Mouse (Mus musculus) heart, postnatal 14 days (tissue): ENCODE measurements around the gene Sema3g. TPM values are rescaled to one million over a fixed set of nuclear protein-coding genes. Genes with fewer than 3 reads are reported as not detected.

ENCODE experiments used
- DNase-seq, 2 experiments: peaks; one replicate each; pipeline ENCODE4 v3.0.0; 2021 to 2022
- intact Hi-C: fragments of 180-260 bp; cut with DNase I; formaldehyde crosslinking; loops from one replicate; pipeline ENCODE4 v1.15.1; 2025
- total RNA-seq, 2 experiments: library from RNA; stranded (reverse); gene quantifications; 2 replicates each; pipeline ENCODE4 v1.2.3; 2021

The Sema3g gene
- total RNA-seq, 2 experiments from 2014 or later = 17.4 to 22.2 TPM

DNA sequence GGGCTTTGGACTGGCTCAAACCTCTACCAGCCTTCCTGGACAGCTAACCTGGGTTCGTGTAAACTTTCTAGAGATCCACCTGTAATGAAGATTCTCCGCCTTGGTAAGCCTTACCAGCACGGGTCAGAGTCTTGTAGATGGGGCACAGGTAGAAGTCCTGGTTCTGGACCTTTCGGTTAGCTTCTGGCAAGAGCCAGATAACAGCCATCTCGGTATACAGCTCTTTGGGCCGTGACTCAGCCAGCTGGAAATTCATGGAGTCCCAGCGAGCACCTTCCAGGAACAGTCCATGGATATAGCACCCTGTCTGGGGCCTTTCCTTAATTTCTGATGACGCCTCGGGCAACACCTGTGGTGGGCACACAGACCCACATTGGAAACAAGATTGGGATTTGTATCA, 43.3 kb downstream of the Sema3g start:
- intact Hi-C loops = no loop called here

DNA sequence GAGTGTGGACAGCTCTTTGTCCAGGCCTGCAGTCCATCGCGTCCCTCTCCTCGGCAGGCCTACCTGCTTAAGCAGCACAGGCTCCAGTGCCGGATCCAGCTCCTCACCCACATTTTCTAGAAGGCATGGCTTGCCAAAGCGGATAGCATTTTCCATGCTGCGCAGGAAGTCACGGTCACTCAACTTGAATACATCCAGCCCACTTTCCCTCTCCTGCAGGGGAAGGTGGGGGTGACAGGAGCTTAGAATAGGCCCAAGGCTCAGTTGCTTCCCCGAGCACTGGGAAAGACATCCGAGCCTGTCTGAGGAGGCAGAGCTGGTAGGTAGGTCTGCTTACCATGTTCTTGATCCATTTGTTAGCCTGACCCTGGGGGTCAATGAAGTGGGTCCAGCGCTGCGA, 50.0 kb downstream of the Sema3g start:
- intact Hi-C loops = no loop called here

More for the DNA sequence above, 43.3 kb downstream of the Sema3g start:
- no peak for DNase-seq

DNA sequence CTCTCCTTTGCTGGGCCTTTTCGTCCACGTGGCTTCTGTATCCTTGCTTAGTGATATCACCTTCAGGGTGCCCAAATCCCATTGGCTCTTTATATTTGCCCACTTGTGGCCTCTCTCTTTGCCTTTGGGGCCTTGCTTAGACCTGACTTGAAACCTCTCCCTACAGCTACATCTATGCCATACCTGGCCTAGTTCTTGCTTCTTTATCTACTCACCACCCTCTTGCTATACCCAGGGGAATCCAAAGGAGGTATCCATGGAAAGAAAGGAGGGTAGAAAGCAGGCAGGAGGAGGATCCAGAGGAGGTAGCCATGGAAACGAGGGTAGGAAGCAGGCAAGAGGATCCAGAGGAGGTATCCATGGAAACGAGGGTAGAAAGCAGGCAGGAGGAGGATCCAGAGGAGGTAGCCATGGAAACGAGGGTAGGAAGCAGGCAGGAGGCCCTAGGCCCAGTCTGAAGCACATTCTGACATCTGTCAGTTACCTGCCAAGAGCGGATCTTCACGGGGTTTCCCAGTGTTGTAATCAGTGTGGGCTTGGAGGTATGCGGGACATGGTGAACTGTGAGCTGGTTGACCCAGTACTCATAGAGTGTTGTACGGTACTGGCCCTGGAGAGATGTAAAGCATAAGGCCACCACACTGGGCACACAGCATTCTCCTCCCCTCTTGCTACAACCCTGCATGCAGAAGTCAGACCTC, 50.8 kb downstream of the Sema3g start:
- intact Hi-C loops = no loop called here
- no peak for DNase-seq

More for the DNA sequence above, 50.0 kb downstream of the Sema3g start:
- no peak for DNase-seq

DNA sequence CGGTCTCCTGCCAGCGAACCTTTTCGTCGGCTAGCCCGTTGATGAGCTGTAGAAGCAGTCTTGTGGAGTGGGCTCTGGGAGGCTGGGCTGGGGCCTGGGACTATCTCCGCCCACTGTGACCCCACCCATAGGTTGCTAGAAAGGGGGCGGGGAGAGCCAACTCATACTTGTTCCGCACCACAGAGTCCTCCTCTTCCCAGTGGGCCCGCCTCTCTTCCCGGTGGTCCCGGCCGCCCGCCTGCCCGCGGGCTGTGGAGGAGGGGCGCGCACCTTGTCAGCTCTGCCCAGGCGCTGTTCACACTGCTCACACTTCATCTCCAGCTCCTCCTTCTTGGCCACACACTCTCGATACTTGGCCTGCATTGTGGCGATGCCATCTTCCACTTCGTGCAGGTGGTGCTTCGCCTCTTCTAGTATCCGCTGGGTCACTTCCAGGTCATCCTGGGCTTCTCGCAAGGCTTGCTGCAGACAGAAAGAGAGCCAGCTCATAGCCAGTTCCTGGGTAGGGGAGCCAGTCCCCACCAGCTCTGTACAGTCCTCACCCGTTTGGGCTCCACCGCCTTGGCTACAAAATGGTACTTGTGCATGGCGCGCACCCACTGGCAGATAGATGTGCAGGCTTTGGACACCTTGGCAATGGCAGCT, 51.9 kb downstream of the Sema3g start:
- peak; percentile 9 to 39 for DNase-seq
- intact Hi-C loops = loop anchor here (2.0 kb wide), 1 partner anchor 53 kb away; the partner anchor contains the start of gene Dnah1

DNA sequence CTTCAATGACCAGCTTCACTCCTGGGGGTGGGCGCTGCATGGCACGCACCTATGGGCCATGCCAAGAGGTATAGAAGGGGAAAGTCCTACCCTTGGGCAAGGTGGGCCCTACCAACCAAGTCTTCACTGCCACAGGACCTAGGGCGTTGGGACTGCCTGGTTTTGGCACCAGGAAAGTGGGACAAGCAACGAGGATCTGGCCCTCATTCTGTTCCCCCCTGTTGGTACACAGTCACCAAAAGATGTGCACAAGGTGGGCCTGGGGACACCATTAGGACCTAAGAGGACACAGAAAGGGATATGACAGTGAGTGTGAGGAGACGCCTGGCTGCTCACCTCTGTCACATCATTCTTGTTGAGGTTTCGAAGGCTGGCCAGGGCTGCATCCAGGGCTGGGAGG, 53.5 kb downstream of the Sema3g start:
- intact Hi-C loops = loop anchor here (2.0 kb wide), 1 partner anchor 52 kb away; the partner anchor contains the start of gene Dnah1
- DNase-seq = no peak

DNA sequence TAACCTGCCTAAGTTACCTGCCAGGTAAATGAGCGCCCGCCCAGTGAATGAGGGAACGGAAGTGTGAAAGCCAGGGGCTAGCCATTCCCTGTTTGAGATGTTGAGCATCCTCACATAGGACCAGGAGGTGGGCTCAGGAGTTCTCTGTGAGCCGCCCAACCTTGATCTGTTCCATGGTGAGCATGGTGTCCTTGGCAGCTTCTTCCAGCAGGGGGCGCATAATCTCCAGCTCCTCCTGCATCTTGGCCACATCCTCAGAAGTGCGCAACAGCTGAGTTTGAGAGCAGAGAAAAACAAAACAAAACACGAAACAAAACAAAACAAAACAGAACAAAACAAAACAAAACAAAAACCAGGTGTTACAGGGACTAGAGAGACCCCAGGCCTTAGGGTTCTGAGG, 54.5 kb downstream of the Sema3g start:
- peak; percentile 79 to 87 for DNase-seq
- intact Hi-C loops = loop anchor here (2.0 kb wide), 1 partner anchor 199 kb away; no protein-coding TSS in a partner anchor

Other genes with a start within 250 kb of the Sema3g start
- gene Glt8d1, start 216.5 kb upstream of the Sema3g start, total RNA-seq = 10 to 100 TPM; 23.6 to 25.7 TPM
- 100 to 1,000 TPM; 146 to 149 TPM for gene Spcs1, start 216.2 kb upstream of the Sema3g start, total RNA-seq
- 10 to 100 TPM; 58.7 to 67.3 TPM for gene Pbrm1, start 198.7 kb upstream of the Sema3g start, total RNA-seq
- gene Gnl3, start 198.7 kb upstream of the Sema3g start, total RNA-seq = 10 to 100 TPM; 25.1 to 25.4 TPM
- 10 to 100 TPM; 74.1 to 83.9 TPM for gene Smim4, start 88.9 kb upstream of the Sema3g start, total RNA-seq
- gene Nt5dc2, start 86.8 kb upstream of the Sema3g start, total RNA-seq = 10 to 100 TPM; 23.5 to 28.2 TPM
- gene Stab1, start 49.2 kb upstream of the Sema3g start, total RNA-seq = 10 to 100 TPM; 74.5 to 78.7 TPM
- gene Tnnc1, start 9.5 kb upstream of the Sema3g start, total RNA-seq = 1,000 to 10,000 TPM; 4,401 to 4,949 TPM
- gene Nisch, start 914 bp upstream of the Sema3g start, total RNA-seq = 100 to 1,000 TPM; 185 to 197 TPM
- gene Phf7, start 33.5 kb downstream of the Sema3g start, total RNA-seq = 1 to 10 TPM; 4.3 to 4.6 TPM
- gene Bap1, start 33.6 kb downstream of the Sema3g start, total RNA-seq = 10 to 100 TPM; 47.3 to 47.5 TPM
- under 1 TPM; 0.07 to 0.14 TPM for gene Dnah1, start 106.0 kb downstream of the Sema3g start, total RNA-seq
- gene Capn7, start 118.8 kb downstream of the Sema3g start, total RNA-seq = 10 to 100 TPM; 31.3 to 31.5 TPM
- 10 to 100 TPM; 44.4 to 47.3 TPM for gene Sh3bp5, start 218.2 kb downstream of the Sema3g start, total RNA-seq